Mouse (Mus musculus) midbrain, postnatal 0 days (tissue): Measurements from ENCODE around the gene Itsn1. TPM values are rescaled to one million over a fixed set of nuclear protein-coding genes. Genes with fewer than 3 reads are reported as not detected.

Source experiments
- ATAC-seq: fragments of 200-750 bp; cut with Nextera tagmentation; 2 replicates; pipeline ENCODE4 v1.8.0; 2017; ENCODE audit warnings: moderate number of reproducible peaks, mild to moderate bottlenecking, moderate TSS enrichment, moderate library complexity; ENCODE audit not compliant: low FRiP score
- DNase-seq: peaks from one replicate; pipeline ENCODE4 v3.0.0-alpha.2; 2015; ENCODE audit warnings: low spot score
- H3K27ac ChIP-seq: fragments of 300-500 bp; sonication (generic); 2 replicates; pipeline ENCODE4 v1.5.1; 2014; ENCODE audit warnings: low read depth, mild to moderate bottlenecking, low read length, mixed read lengths
- H3K27me3 ChIP-seq: fragments of 300-500 bp; sonication (generic); 2 replicates; pipeline ENCODE4 v1.6.1; 2014; ENCODE audit warnings: low read length, control low read depth, mixed read lengths; ENCODE audit not compliant: insufficient read depth
- H3K36me3 ChIP-seq: fragments of 300-500 bp; sonication (generic); 2 replicates; pipeline ENCODE4 v1.6.1; 2014; ENCODE audit warnings: low read length, control low read depth, mixed read lengths; ENCODE audit not compliant: insufficient read depth
- H3K4me1 ChIP-seq: fragments of 300-500 bp; sonication (generic); 2 replicates; pipeline ENCODE4 v1.6.1; 2014; ENCODE audit warnings: mild to moderate bottlenecking, control low read depth, antibody characterized with exemption, low read length, mixed read lengths; ENCODE audit not compliant: insufficient read depth
- H3K4me2 ChIP-seq: fragments of 300-500 bp; sonication (generic); 2 replicates; pipeline ENCODE4 v1.6.1; 2014; ENCODE audit warnings: low read depth, mild to moderate bottlenecking, low read length, mixed read lengths; ENCODE audit not compliant: poor library complexity, severe bottlenecking
- H3K4me3 ChIP-seq: fragments of 300-500 bp; sonication (generic); 2 replicates; pipeline ENCODE4 v1.5.1; 2014; ENCODE audit warnings: low read depth, mild to moderate bottlenecking, low read length, moderate library complexity
- H3K9ac ChIP-seq: fragments of 300-500 bp; sonication (generic); replicated peaks from 2 replicates; pipeline ENCODE4 v1.6.1; 2014; ENCODE audit warnings: mild to moderate bottlenecking, low read length, moderate library complexity, mixed read lengths; ENCODE audit not compliant: poor library complexity, severe bottlenecking
- H3K9me3 ChIP-seq: fragments of 300-500 bp; sonication (generic); 2 replicates; pipeline ENCODE4 v1.6.1; 2016; ENCODE audit warnings: low read length, control low read depth
- CTCF ChIP-seq: IDR thresholded peaks from 2 replicates; pipeline ENCODE4 v1.5.1; 2016; ENCODE audit warnings: antibody characterized with exemption, mild to moderate bottlenecking
- WGBS: fragments of 180-500 bp; shearing (Covaris S2); extraction: QIAGEN DNeasy Blood & Tissue Kit; methylation state at CpG from one replicate; pipeline ENCODE4 v1.1.7; 2014; 5-methylcytosine and 5-hydroxymethylcytosine counted together
- polyA plus RNA-seq: library from polyadenylated mRNA; unstranded; fragments of >200 nt; fragmentation: Nextera tagmentation; extraction: Ambion mirVana; gene quantifications from 2 replicates; pipeline ENCODE4 v1.2.1, GENCODE M21; 2015
- total RNA-seq: library from RNA; depleted of rRNA; stranded (reverse); fragments of >200 nt; gene quantifications from 2 replicates; pipeline ENCODE4 v1.2.3, GENCODE M21; 2014

Gene Itsn1
- total and polyA plus RNA-seq, 2 experiments from 2014 or later: 34.0 to 78.7 TPM

DNA sequence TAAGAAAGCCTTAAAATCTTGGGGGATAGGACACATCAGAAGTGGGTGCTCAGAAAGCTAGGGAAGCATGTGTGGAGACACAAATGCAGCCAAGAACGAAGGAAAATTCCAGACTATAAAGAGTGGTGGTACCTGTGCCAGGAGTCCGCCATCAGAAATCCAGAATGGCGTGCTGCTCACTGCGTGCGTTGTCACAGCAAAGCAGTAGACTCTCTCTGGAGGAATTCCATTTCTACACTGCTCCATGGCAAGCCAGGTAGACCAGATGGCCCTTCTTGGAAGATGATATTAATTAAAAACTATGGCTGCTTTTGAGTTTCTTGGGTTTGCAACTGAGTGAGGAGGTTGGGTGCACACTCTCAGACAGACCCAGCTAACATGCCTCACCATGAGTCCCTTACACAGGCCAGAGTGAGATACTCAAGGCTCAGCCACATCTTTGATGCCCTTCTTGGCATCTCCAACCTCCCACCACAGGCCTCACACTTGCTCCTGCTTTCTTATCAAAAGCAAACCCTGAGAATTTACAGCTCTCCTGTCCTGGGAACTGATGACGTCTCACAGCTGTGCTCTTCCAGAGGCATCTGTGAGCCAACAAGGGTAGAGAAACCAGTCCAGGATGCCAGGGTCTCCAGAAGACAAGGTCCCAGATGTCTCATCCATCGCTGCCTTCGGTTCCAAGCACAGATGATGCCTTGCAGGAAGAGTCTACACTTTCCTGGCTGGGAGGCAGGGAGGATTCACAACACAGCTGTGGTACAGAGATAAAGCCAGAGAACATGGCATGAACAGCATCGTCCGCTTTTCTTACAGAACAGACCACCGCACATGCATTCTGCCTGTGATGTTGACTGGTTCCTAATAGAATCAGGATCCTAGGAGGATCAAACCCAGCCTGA lies 152.0 kb downstream of the Itsn1 start:
- DNase-seq (no peak), ATAC-seq (no peak)
- Histone ChIP-seq H3K4me1 (no peaks in the 10 kb centered on the region), H3K4me3 (no peak overlapping the region), H3K27ac (no peak overlapping the region), H3K27me3 (no peaks in the 10 kb centered on the region), H3K4me2 (no peak overlapping the region), H3K36me3 (peaks cover 16% of the 10 kb centered on the region), H3K9ac (no peak overlapping the region), H3K9me3 (no peaks in the 10 kb centered on the region)
- 97% methylated on average over 11 of the region's 11 CpGs for WGBS
- no peak for TF ChIP-seq CTCF

DNA sequence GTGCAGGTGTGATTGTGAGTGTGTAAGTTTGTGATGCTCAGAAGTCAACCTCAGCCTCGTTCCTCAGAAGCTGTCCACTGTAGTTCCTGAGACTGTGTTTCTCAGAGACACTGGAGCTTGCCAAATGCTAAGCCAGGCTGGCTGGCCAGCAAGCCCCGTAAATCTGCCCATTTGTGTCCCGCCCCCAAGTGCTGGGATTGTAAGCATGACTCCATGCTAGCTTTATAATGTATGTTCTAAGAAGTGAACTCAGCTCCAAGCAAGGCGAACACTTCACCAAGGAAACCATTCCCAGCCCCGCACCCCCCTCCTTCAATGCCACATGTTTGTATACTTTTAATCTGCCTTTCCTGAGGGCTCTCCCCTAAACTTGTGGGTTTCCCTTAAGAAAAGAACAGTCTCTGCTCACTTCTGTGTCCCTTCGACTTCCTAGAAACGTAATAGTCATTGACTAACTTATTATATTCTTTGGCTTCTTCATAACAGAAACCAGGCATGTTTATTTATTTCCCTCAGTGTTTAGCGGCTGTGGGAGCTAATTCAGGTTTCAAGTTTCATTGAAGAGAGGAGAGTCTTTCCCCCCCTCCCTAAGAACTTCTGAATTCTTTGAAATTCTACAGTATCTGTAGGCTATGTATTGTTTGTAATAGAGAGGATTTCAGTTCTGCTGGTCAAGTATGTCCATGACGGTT lies 153.2 kb downstream of the Itsn1 start:
- H3K36me3 ChIP-seq: peaks cover 18% of the 10 kb centered on the region
- no peaks in the 10 kb centered on the region for H3K4me1 ChIP-seq
- H3K27ac ChIP-seq: no peak overlapping the region
- no peak for TF ChIP-seq CTCF
- DNase-seq (no peak), ATAC-seq (no peak)
- no peak overlapping the region for H3K9ac ChIP-seq
- 81% methylated on average over 9 of the region's 9 CpGs for WGBS
- H3K9me3 ChIP-seq: no peaks in the 10 kb centered on the region
- no peak overlapping the region for H3K4me2 ChIP-seq
- H3K4me3 ChIP-seq: no peak overlapping the region
- H3K27me3 ChIP-seq: no peaks in the 10 kb centered on the region

DNA sequence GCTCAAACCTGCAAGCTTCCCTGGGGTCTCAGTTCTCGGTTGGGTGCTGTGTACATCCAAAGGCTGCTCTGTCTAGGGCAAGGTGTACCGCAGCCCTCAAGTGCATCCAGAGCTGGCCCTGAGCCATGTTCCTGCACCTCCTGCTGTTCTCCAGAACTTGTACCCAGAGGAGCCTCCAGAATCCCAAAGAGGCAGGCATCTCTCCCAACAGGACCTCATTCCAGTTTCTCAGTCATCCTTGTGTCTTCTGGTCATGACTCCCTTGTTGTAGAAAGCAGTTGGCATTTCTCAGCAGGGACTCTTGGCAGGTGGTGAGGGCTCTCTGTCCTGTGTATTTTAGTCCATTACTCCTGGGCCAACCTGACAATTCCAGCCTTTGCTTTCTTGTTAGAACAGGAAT lies 154.6 kb downstream of the Itsn1 start:
- ATAC-seq: no peak
- H3K4me1 ChIP-seq: no peaks in the 10 kb centered on the region
- no peaks in the 10 kb centered on the region for H3K9me3 ChIP-seq
- TF ChIP-seq CTCF: no peak
- no peaks in the 10 kb centered on the region for H3K27me3 ChIP-seq
- no peak for DNase-seq
- H3K4me2 ChIP-seq: no peak overlapping the region
- no peak overlapping the region for H3K4me3 ChIP-seq
- H3K27ac ChIP-seq: no peak overlapping the region
- 80% methylated on average over 2 of the region's 2 CpGs for WGBS
- H3K36me3 ChIP-seq: peaks cover 29% of the 10 kb centered on the region
- H3K9ac ChIP-seq: no peak overlapping the region

DNA sequence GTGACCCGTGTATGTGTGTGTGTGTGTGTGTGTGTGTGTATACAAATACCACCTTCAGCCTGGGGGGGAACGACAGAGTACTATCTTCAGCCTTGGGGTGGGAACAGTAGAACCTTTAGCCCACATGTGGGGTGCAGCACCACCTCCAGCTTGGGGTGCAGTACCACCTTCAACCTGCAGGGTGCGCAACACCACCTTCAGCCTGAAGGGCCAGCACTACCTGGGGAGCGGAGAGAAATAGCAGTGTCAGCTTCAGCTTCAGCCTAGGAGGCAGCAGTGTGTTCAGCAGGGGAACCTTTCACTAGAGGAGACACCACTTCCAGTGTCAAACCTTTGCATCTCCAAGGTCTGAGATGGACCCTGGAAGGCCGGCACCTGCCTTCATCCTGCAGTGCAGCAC lies 155.1 kb downstream of the Itsn1 start:
- H3K4me3 ChIP-seq: no peak overlapping the region
- no peaks in the 10 kb centered on the region for H3K27me3 ChIP-seq
- ATAC-seq: no peak
- peaks cover 28% of the 10 kb centered on the region for H3K36me3 ChIP-seq
- no peak for DNase-seq
- H3K9ac ChIP-seq: no peak overlapping the region
- no peaks in the 10 kb centered on the region for H3K4me1 ChIP-seq
- 54% methylated on average over 5 of the region's 5 CpGs for WGBS
- H3K27ac ChIP-seq: no peak overlapping the region
- no peaks in the 10 kb centered on the region for H3K9me3 ChIP-seq
- no peak overlapping the region for H3K4me2 ChIP-seq
- TF ChIP-seq CTCF: peak; percentile 73

DNA sequence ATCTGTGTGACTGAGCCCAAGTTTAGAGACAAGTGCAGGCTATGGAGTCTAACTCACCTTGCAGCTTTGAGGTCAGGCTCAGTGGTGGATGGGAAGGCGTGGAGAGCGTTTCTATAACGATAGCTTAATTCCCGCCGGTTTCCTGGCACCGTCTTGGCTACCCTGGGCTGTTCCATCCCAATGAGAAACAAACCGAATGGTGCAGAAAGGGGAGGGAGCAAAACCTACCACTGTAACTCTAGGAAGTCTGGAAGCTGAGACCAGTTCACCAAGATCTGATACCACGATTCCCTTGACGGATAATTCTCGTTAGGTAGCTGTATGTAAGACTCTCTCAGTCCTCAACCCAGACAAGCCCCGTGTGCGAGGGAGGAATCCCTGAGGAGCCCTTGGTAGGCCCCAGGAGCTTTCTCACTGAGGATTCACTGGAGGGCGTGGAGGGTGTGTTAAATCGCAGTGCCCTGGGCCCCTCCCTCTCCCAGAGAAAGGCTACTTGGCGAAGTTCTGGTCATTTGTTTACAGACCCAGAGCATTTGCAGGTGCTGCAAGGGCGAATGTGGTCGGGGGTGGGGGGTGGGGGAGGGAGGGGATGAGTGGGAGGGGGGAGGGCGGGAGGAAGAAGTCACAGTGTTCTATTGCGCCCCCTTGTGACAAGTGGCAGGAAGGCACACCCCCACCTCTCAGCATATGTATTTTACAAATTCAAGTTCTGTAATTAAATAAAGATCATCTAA lies 156.5 kb downstream of the Itsn1 start:
- no peak overlapping the region for H3K4me2 ChIP-seq
- ATAC-seq (0 out of 2 replicates have a peak, but pooled peaks have one; percentile 42), DNase-seq (peak; percentile 48)
- H3K9ac ChIP-seq: 0 out of 2 replicates have a peak overlapping the region, but pooled peaks have one; percentile 1
- peak; percentile 46 for TF ChIP-seq CTCF
- H3K36me3 ChIP-seq: peaks cover 23% of the 10 kb centered on the region
- H3K9me3 ChIP-seq: no peaks in the 10 kb centered on the region
- no peaks in the 10 kb centered on the region for H3K27me3 ChIP-seq
- no peak overlapping the region for H3K27ac ChIP-seq
- H3K4me1 ChIP-seq: no peaks in the 10 kb centered on the region
- H3K4me3 ChIP-seq: no peak overlapping the region
- 9% methylated on average over 19 of the region's 19 CpGs for WGBS
